ENCODE assay signal across 8 mouse cellular contexts in the genomic region with DNA sequence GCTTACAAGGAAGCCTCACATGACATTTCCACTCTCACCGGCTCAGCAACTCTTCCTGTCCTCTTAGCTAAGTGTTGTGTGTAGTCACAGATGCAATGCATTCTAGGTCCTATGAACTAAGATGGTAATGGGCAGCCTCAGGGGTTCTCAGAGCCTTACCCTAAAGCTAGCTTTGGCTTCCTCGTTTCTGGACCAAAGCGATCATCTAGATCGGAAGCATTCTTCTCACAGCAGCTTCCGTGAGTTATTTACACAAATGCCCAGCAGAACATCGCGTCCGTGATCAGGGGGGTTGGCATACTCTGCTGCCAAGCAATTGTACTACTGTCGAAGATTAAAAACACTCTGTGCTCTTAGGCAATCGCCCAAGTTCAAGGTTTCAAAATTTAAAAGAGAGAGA. TPM values are rescaled to one million over a fixed set of nuclear protein-coding genes. Genes with fewer than 3 reads are reported as not detected.
DNase-seq lines count a peak whose midpoint lies in the region; ATAC-seq lines count a peak whose summit lies in the region.

No protein-coding gene starts in this region.

- H3K27me3 ChIP-seq in forebrain, embryonic 12.5 days = 0 out of 2 replicates have a peak, but pooled peaks cover 8% of the 10 kb centered on the region
- H3K27me3 ChIP-seq in hindbrain, embryonic 13.5 days = peaks cover 19% of the 10 kb centered on the region; the same call in 1 of the 2 replicates
- no peaks in the 10 kb centered on the region for H3K27me3 ChIP-seq in liver, embryonic 15.5 days
- H3K27me3 ChIP-seq in neural tube, embryonic 13.5 days = peaks cover 13% of the 10 kb centered on the region; the same call in 1 of the 2 replicates

- H3K4me2 ChIP-seq in forebrain, embryonic 12.5 days = peak overlapping the region; percentile 72
- H3K4me2 ChIP-seq in hindbrain, embryonic 13.5 days = peak overlapping the region; percentile 75
- H3K4me2 ChIP-seq in liver, embryonic 15.5 days = peak overlapping the region; percentile 83
- peak overlapping the region; percentile 79 for H3K4me2 ChIP-seq in neural tube, embryonic 13.5 days

- H3K4me3 ChIP-seq in forebrain, embryonic 12.5 days (replicated peaks) = peak overlapping the region; percentile 42
- peak overlapping the region; percentile 47 for H3K4me3 ChIP-seq in hindbrain, embryonic 13.5 days
- peak overlapping the region; percentile 52 for H3K4me3 ChIP-seq in liver, embryonic 15.5 days (replicated peaks)
- H3K4me3 ChIP-seq in neural tube, embryonic 13.5 days = peak overlapping the region; percentile 51

- 38% methylated on average over 10 of the region's 10 CpGs for WGBS in forebrain, embryonic 12.5 days
- WGBS in hindbrain, embryonic 13.5 days = 32% methylated on average over 10 of the region's 10 CpGs
- WGBS in liver, embryonic 15.5 days (ENCODE audit: insufficient replicate concordance) = 4% methylated on average over 10 of the region's 10 CpGs
- 28% methylated on average over 10 of the region's 10 CpGs for WGBS in neural tube, embryonic 13.5 days

- no peak for ATAC-seq in forebrain, embryonic 12.5 days (ENCODE audit: low FRiP score)
- no peak for ATAC-seq in hindbrain, embryonic 13.5 days (ENCODE audit: low FRiP score)
- ATAC-seq in liver, embryonic 15.5 days (ENCODE audit: insufficient read depth) = no peak
- no peak for ATAC-seq in neural tube, embryonic 13.5 days (ENCODE audit: low read depth)

- peak; percentile 42 for DNase-seq in ovary, postnatal 36 days (ENCODE audit: low spot score)
- no peak for DNase-seq in ovary, postnatal 10 days (ENCODE audit: low spot score)
- DNase-seq in thymus, postnatal 0 days (ENCODE audit: low spot score) = no peak
- DNase-seq in left cerebral cortex, adult 9 months (ENCODE audit: low spot score in 2 of 2) = no peak

- no peaks in the 10 kb centered on the region for H3K36me3 ChIP-seq in forebrain, embryonic 12.5 days (replicated peaks)
- no peaks in the 10 kb centered on the region for H3K36me3 ChIP-seq in hindbrain, embryonic 13.5 days
- H3K36me3 ChIP-seq in liver, embryonic 15.5 days (replicated peaks) = no peaks in the 10 kb centered on the region
- H3K36me3 ChIP-seq in neural tube, embryonic 13.5 days = no peaks in the 10 kb centered on the region

- no peak overlapping the region for H3K27ac ChIP-seq in forebrain, embryonic 12.5 days
- H3K27ac ChIP-seq in hindbrain, embryonic 13.5 days = no peak overlapping the region
- no peak overlapping the region for H3K27ac ChIP-seq in liver, embryonic 15.5 days (replicated peaks)
- no peak overlapping the region for H3K27ac ChIP-seq in neural tube, embryonic 13.5 days (replicated peaks)

- H3K4me1 ChIP-seq in forebrain, embryonic 12.5 days = peaks cover 5% of the 10 kb centered on the region
- H3K4me1 ChIP-seq in hindbrain, embryonic 13.5 days (replicated peaks) = peaks cover 12% of the 10 kb centered on the region; the same call in 1 of the 2 replicates
- H3K4me1 ChIP-seq in liver, embryonic 15.5 days (replicated peaks) = peaks cover 13% of the 10 kb centered on the region
- peaks cover 6% of the 10 kb centered on the region; the same call in 1 of the 2 replicates for H3K4me1 ChIP-seq in neural tube, embryonic 13.5 days (replicated peaks)

- H3K9me3 ChIP-seq in forebrain, embryonic 12.5 days = no peaks in the 10 kb centered on the region
- H3K9me3 ChIP-seq in hindbrain, embryonic 13.5 days = no peaks in the 10 kb centered on the region
- no peaks in the 10 kb centered on the region for H3K9me3 ChIP-seq in liver, embryonic 15.5 days (replicated peaks)
- no peaks in the 10 kb centered on the region for H3K9me3 ChIP-seq in neural tube, embryonic 13.5 days

- H3K9ac ChIP-seq in forebrain, embryonic 12.5 days = no peak overlapping the region
- H3K9ac ChIP-seq in hindbrain, embryonic 13.5 days = no peak overlapping the region
- H3K9ac ChIP-seq in liver, embryonic 15.5 days = no peak overlapping the region
- peak overlapping the region; percentile 65 for H3K9ac ChIP-seq in neural tube, embryonic 13.5 days

RNA-seq across cellular contexts. Expression of a gene that starts 19.1 kb away (rescaled TPM):
- polyA plus RNA-seq in forebrain, embryonic 12.5 days (2016; fragmentation: Nextera tagmentation; extraction: Ambion mirVana) = 19.6 and 20.8 TPM in 2 replicates
- 27.3 and 27.5 TPM in 2 replicates for polyA plus RNA-seq in hindbrain, embryonic 13.5 days (2015; fragmentation: Nextera tagmentation; extraction: Ambion mirVana)
- 4.6 and 5.8 TPM in 2 replicates for polyA plus RNA-seq in liver, embryonic 15.5 days (2015; fragmentation: Nextera tagmentation; extraction: Ambion mirVana)
- 27.2 and 29.4 TPM in 2 replicates for polyA plus RNA-seq in neural tube, embryonic 13.5 days (2015; fragmentation: Nextera tagmentation; extraction: Ambion mirVana)
- 14.0 and 15.0 TPM in 2 replicates for polyA plus RNA-seq in thymus, postnatal 0 days (2015; fragmentation: Nextera tagmentation; extraction: Ambion mirVana)
